In the genomic region with DNA sequence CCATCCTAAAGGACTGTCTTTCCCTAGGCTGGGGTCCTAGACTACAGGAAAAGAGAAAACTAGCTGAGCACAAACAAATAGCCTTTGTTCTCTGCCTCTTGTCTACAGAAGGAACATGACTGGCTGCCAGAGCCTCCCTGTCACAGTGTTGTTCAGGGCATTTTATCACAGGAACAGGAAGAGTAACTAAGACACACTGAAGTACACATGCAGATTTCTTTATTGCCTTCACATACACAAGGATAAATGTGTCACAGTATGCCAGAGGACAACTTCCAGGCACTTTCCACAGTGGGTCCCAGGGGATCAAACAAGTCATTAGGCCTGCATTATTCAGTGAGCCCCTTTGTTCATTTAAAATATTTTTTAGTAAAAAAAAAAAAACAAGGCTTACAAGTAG, we compare ENCODE assay signal across 27 mouse cellular contexts. TPM values are rescaled to one million over a fixed set of nuclear protein-coding genes. Genes with fewer than 3 reads are reported as not detected.
DNase-seq lines count a peak whose midpoint lies in the region; ATAC-seq lines count a peak whose summit lies in the region.
"Had no signal": no experiment of that assay in that cellular context is flagged by ENCODE, and none has a peak within 500 bp of the region (broad histone marks: within the 10 kb centered on the region; RNA-seq: fewer than 3 reads in every experiment).

No protein-coding gene starts in this region.

- H3K9ac ChIP-seq in forebrain, embryonic 13.5 days = no peak overlapping the region
- no peak overlapping the region for H3K9ac ChIP-seq in heart, embryonic 15.5 days
- H3K9ac ChIP-seq in midbrain, embryonic 14.5 days (replicated peaks; ENCODE audit: low read length) = no peak overlapping the region
- H3K9ac ChIP-seq in midbrain, embryonic 15.5 days = no peak overlapping the region
- H3K9ac ChIP-seq: embryonic facial prominence, embryonic 15.5 days; hindbrain, embryonic 14.5 days; liver, embryonic 13.5 days; lung, embryonic 14.5 days; neural tube, embryonic 12.5 days had no signal

- no peaks in the 10 kb centered on the region for H3K9me3 ChIP-seq in forebrain, embryonic 10.5 days
- no peaks in the 10 kb centered on the region for H3K9me3 ChIP-seq in forebrain, embryonic 13.5 days (replicated peaks)
- no peaks in the 10 kb centered on the region for H3K9me3 ChIP-seq in heart, embryonic 15.5 days (replicated peaks)
- no peaks in the 10 kb centered on the region for H3K9me3 ChIP-seq in midbrain, embryonic 14.5 days (ENCODE audit: control insufficient read depth, low read length)
- no peaks in the 10 kb centered on the region for H3K9me3 ChIP-seq in midbrain, embryonic 15.5 days
- H3K9me3 ChIP-seq in limb, embryonic 10.5 days (replicated peaks) = no peaks in the 10 kb centered on the region
- H3K9me3 ChIP-seq: embryonic facial prominence, embryonic 15.5 days; liver, embryonic 13.5 days; neural tube, embryonic 12.5 days had no signal

- no peak overlapping the region for H3K4me3 ChIP-seq in forebrain, embryonic 10.5 days
- H3K4me3 ChIP-seq in forebrain, embryonic 13.5 days = no peak overlapping the region
- no peak overlapping the region for H3K4me3 ChIP-seq in heart, embryonic 15.5 days
- no peak overlapping the region for H3K4me3 ChIP-seq in midbrain, embryonic 14.5 days (replicated peaks; ENCODE audit: low read depth, low read length)
- H3K4me3 ChIP-seq in midbrain, embryonic 15.5 days = no peak overlapping the region
- no peak overlapping the region for H3K4me3 ChIP-seq in limb, embryonic 10.5 days
- H3K4me3 ChIP-seq: embryonic facial prominence, embryonic 15.5 days; liver, embryonic 13.5 days; neural tube, embryonic 12.5 days had no signal

- no peak overlapping the region for H3K4me2 ChIP-seq in forebrain, embryonic 13.5 days
- H3K4me2 ChIP-seq in heart, embryonic 15.5 days = no peak overlapping the region
- no peak overlapping the region for H3K4me2 ChIP-seq in midbrain, embryonic 14.5 days (ENCODE audit: low read length)
- no peak overlapping the region for H3K4me2 ChIP-seq in midbrain, embryonic 15.5 days
- H3K4me2 ChIP-seq: embryonic facial prominence, embryonic 15.5 days; hindbrain, embryonic 14.5 days; liver, embryonic 13.5 days; lung, embryonic 14.5 days; midbrain, embryonic 11.5 days; neural tube, embryonic 12.5 days had no signal

- ATAC-seq in forebrain, embryonic 13.5 days = no peak
- ATAC-seq in heart, embryonic 15.5 days (replicated peaks; ENCODE audit: insufficient number of reproducible peaks, insufficient read depth, low FRiP score, low read depth) = no peak
- ATAC-seq in midbrain, embryonic 14.5 days (ENCODE audit: low FRiP score, low TSS enrichment) = no peak
- no peak for ATAC-seq in midbrain, embryonic 15.5 days (replicated peaks)
- ATAC-seq: forebrain, embryonic 16.5 days; inflammation-experienced regulatory T-cells, adult 6 months had no signal

- H3K27ac ChIP-seq in forebrain, embryonic 10.5 days = 0 out of 2 replicates have a peak overlapping the region, but pooled peaks have one; percentile 25
- no peak overlapping the region for H3K27ac ChIP-seq in forebrain, embryonic 13.5 days
- peak overlapping the region; percentile 61 for H3K27ac ChIP-seq in heart, embryonic 15.5 days
- H3K27ac ChIP-seq in midbrain, embryonic 14.5 days (replicated peaks; ENCODE audit: low read depth, low read length) = no peak overlapping the region
- H3K27ac ChIP-seq in midbrain, embryonic 15.5 days = no peak overlapping the region
- H3K27ac ChIP-seq in limb, embryonic 10.5 days = peak overlapping the region; percentile 44; the same call in 1 of the 2 replicates
- H3K27ac ChIP-seq: embryonic facial prominence, embryonic 15.5 days; hindbrain, embryonic 14.5 days; liver, embryonic 13.5 days; neural tube, embryonic 12.5 days had no signal

- DNase-seq in forebrain, embryonic 10.5 days (ENCODE audit: extremely low spot score, low spot score) = no peak
- no peak for DNase-seq in heart, postnatal 14 days
- peak; percentile 18 for DNase-seq in midbrain, embryonic 14.5 days
- DNase-seq in limb, embryonic 10.5 days (ENCODE audit: low spot score) = no peak
- DNase-seq: adrenal gland, postnatal 10 days; cerebellum, adult 9-11 months; gastrocnemius, postnatal 10 days; kidney, adult 18-20 months; kidney, postnatal 4 days; liver, embryonic 13.5 days; lung, embryonic 14.5 days; thymus, postnatal 36 days had no signal

- H3K36me3 ChIP-seq in forebrain, embryonic 10.5 days (replicated peaks) = no peaks in the 10 kb centered on the region
- H3K36me3 ChIP-seq in forebrain, embryonic 13.5 days (ENCODE audit: poor library complexity, severe bottlenecking) = no peaks in the 10 kb centered on the region
- no peaks in the 10 kb centered on the region for H3K36me3 ChIP-seq in heart, embryonic 15.5 days
- H3K36me3 ChIP-seq in midbrain, embryonic 14.5 days (ENCODE audit: control insufficient read depth, insufficient read depth, low read length) = no peaks in the 10 kb centered on the region
- H3K36me3 ChIP-seq in midbrain, embryonic 15.5 days (replicated peaks) = no peaks in the 10 kb centered on the region
- H3K36me3 ChIP-seq in limb, embryonic 10.5 days = no peaks in the 10 kb centered on the region
- H3K36me3 ChIP-seq: embryonic facial prominence, embryonic 15.5 days; liver, embryonic 13.5 days; neural tube, embryonic 12.5 days had no signal

- H3K27me3 ChIP-seq in forebrain, embryonic 10.5 days (ENCODE audit: poor library complexity, severe bottlenecking) = no peaks in the 10 kb centered on the region
- no peaks in the 10 kb centered on the region for H3K27me3 ChIP-seq in forebrain, embryonic 13.5 days
- no peaks in the 10 kb centered on the region for H3K27me3 ChIP-seq in heart, embryonic 15.5 days
- H3K27me3 ChIP-seq in midbrain, embryonic 14.5 days (ENCODE audit: control insufficient read depth, insufficient read depth, low read length) = no peaks in the 10 kb centered on the region
- no peaks in the 10 kb centered on the region for H3K27me3 ChIP-seq in midbrain, embryonic 15.5 days (replicated peaks)
- no peaks in the 10 kb centered on the region for H3K27me3 ChIP-seq in limb, embryonic 10.5 days (ENCODE audit: low read depth, poor library complexity, severe bottlenecking)
- H3K27me3 ChIP-seq: embryonic facial prominence, embryonic 15.5 days; liver, embryonic 13.5 days; neural tube, embryonic 12.5 days had no signal

- intact Hi-C loops in heart, postnatal 14 days (cut with DNase I) = loop anchor here (5.0 kb wide), 1 partner anchor 68 kb away; the partner anchor contains the start of gene Mtmr4

- peaks cover 20% of the 10 kb centered on the region for H3K4me1 ChIP-seq in forebrain, embryonic 10.5 days
- peaks cover 4% of the 10 kb centered on the region; the same call in 1 of the 2 replicates for H3K4me1 ChIP-seq in forebrain, embryonic 13.5 days
- H3K4me1 ChIP-seq in heart, embryonic 15.5 days (replicated peaks) = 0 out of 2 replicates have a peak, but pooled peaks cover 3% of the 10 kb centered on the region
- H3K4me1 ChIP-seq in midbrain, embryonic 14.5 days (ENCODE audit: control insufficient read depth, insufficient read depth, low read length) = no peaks in the 10 kb centered on the region
- H3K4me1 ChIP-seq in midbrain, embryonic 15.5 days = no peaks in the 10 kb centered on the region
- 0 out of 2 replicates have a peak, but pooled peaks cover 4% of the 10 kb centered on the region for H3K4me1 ChIP-seq in limb, embryonic 10.5 days
- H3K4me1 ChIP-seq: embryonic facial prominence, embryonic 15.5 days; neural tube, embryonic 12.5 days had no signal

RNA-seq across cellular contexts. Expression of gene Gm11492, which starts 41.7 kb away (rescaled TPM):
- not detected in 2 replicates for polyA plus RNA-seq in forebrain, embryonic 10.5 days (2016; fragmentation: Nextera tagmentation; extraction: Ambion mirVana)
- not detected in 2 replicates for polyA plus RNA-seq in forebrain, embryonic 13.5 days (2015; fragmentation: Nextera tagmentation; extraction: Ambion mirVana)
- not detected in 2 replicates for polyA plus RNA-seq in heart, embryonic 15.5 days (2015; fragmentation: Nextera tagmentation; extraction: Ambion mirVana)
- total RNA-seq in heart, postnatal 14 days (2021) = not detected
- polyA plus RNA-seq in midbrain, embryonic 14.5 days (2014; fragmentation: Nextera tagmentation; extraction: Ambion mirVana) = not detected in 2 replicates
- not detected in 2 replicates for polyA plus RNA-seq in midbrain, embryonic 15.5 days (2015; fragmentation: Nextera tagmentation; extraction: Ambion mirVana)
- not detected in 2 replicates for polyA plus RNA-seq in limb, embryonic 10.5 days (2016; fragmentation: Nextera tagmentation; extraction: Ambion mirVana)
- total RNA-seq: adrenal gland, postnatal 10 days; common myeloid progenitor, adult 5-6 weeks; gastrocnemius, postnatal 10 days; heart, postnatal 10 days; megakaryocyte progenitor cell, adult 5-6 weeks had no signal
- polyA plus RNA-seq: embryonic facial prominence, embryonic 15.5 days; forebrain, embryonic 16.5 days; hindbrain, embryonic 14.5 days; inflammation-experienced regulatory T-cells, adult 6 months; kidney, embryonic 16.5 days; limb, embryonic 14.5 days; liver, embryonic 13.5 days; lung, embryonic 14.5 days; midbrain, embryonic 11.5 days; neural tube, embryonic 12.5 days; spleen, adult 2 months had no signal

RNA-seq across cellular contexts. Expression of gene Sept4, which starts 43.9 kb away (rescaled TPM):
- polyA plus RNA-seq in forebrain, embryonic 10.5 days (2016; fragmentation: Nextera tagmentation; extraction: Ambion mirVana) = 7.6 and 8.1 TPM in 2 replicates
- polyA plus RNA-seq in forebrain, embryonic 13.5 days (2015; fragmentation: Nextera tagmentation; extraction: Ambion mirVana) = 12.0 and 13.4 TPM in 2 replicates
- polyA plus RNA-seq in heart, embryonic 15.5 days (2015; fragmentation: Nextera tagmentation; extraction: Ambion mirVana) = 23.8 and 25.6 TPM in 2 replicates
- total RNA-seq in heart, postnatal 14 days (2021) = 10 to 100 TPM; 70.3 to 70.8 TPM
- polyA plus RNA-seq in midbrain, embryonic 14.5 days (2014; fragmentation: Nextera tagmentation; extraction: Ambion mirVana) = 20.0 and 21.5 TPM in 2 replicates
- 28.2 and 28.4 TPM in 2 replicates for polyA plus RNA-seq in midbrain, embryonic 15.5 days (2015; fragmentation: Nextera tagmentation; extraction: Ambion mirVana)
- 4.8 and 6.0 TPM in 2 replicates for polyA plus RNA-seq in limb, embryonic 10.5 days (2016; fragmentation: Nextera tagmentation; extraction: Ambion mirVana)

Comparison
In these comparisons a context has a peak if more than half of its experiments do, and no peak if none do; other contexts are left out.
1. H3K27ac ChIP-seq: peak in forebrain, embryonic 10.5 days (single experiment), heart, embryonic 15.5 days (single experiment) and limb, embryonic 10.5 days (single experiment); none in forebrain, embryonic 13.5 days (single experiment), midbrain, embryonic 14.5 days (single experiment) and midbrain, embryonic 15.5 days (single experiment).